Mouse (Mus musculus) forebrain, embryonic 12.5 days (tissue): Measurements from ENCODE around the gene Tmbim6. TPM values are rescaled to one million over a fixed set of nuclear protein-coding genes. Genes with fewer than 3 reads are reported as not detected.
"Not testable (repeated sequence)": the region's sequence is repeated elsewhere in the genome, so short reads cannot be mapped to it uniquely, and the experiment has no call there.

Experiments
- ATAC-seq: fragments of 200-750 bp; cut with Nextera tagmentation; 2 replicates; pipeline ENCODE4 v1.8.0; 2017; ENCODE audit warnings: moderate TSS enrichment; ENCODE audit not compliant: low FRiP score
- H3K27ac ChIP-seq: fragments of 300-500 bp; sonication (generic); 2 replicates; pipeline ENCODE4 v1.5.1; 2016; ENCODE audit warnings: mild to moderate bottlenecking
- H3K27me3 ChIP-seq: fragments of 300-500 bp; sonication (generic); 2 replicates; pipeline ENCODE4 v1.6.1; 2016; ENCODE audit warnings: mild to moderate bottlenecking
- H3K36me3 ChIP-seq: fragments of 300-500 bp; sonication (generic); replicated peaks from 2 replicates; pipeline ENCODE4 v1.6.1; 2016; ENCODE audit warnings: mild to moderate bottlenecking
- H3K4me1 ChIP-seq: fragments of 300-500 bp; sonication (generic); 2 replicates; pipeline ENCODE4 v1.6.1; 2016
- H3K4me2 ChIP-seq: fragments of 300-500 bp; sonication (generic); 2 replicates; pipeline ENCODE4 v1.6.1; 2016; ENCODE audit warnings: mild to moderate bottlenecking, moderate library complexity
- H3K4me3 ChIP-seq: fragments of 300-500 bp; sonication (generic); replicated peaks from 2 replicates; pipeline ENCODE4 v1.5.1; 2016; ENCODE audit warnings: mild to moderate bottlenecking
- H3K9ac ChIP-seq: fragments of 300-500 bp; sonication (generic); 2 replicates; pipeline ENCODE4 v1.6.1; 2016; ENCODE audit warnings: mild to moderate bottlenecking
- H3K9me3 ChIP-seq: fragments of 300-500 bp; sonication (generic); 2 replicates; pipeline ENCODE4 v1.6.1; 2016
- WGBS: fragments of 180-500 bp; shearing (Covaris S2); methylation state at CpG from one replicate; pipeline ENCODE4 v1.1.7; 2016; 5-methylcytosine and 5-hydroxymethylcytosine counted together
- polyA plus RNA-seq: library from polyadenylated mRNA; unstranded; fragments of >200 nt; fragmentation: Nextera tagmentation; extraction: Ambion mirVana; gene quantifications from 2 replicates; pipeline ENCODE4 v1.2.1, GENCODE M21; 2016

Gene Tmbim6
- polyA plus RNA-seq, 1 experiment from 2014 or later: 252 TPM

DNA sequence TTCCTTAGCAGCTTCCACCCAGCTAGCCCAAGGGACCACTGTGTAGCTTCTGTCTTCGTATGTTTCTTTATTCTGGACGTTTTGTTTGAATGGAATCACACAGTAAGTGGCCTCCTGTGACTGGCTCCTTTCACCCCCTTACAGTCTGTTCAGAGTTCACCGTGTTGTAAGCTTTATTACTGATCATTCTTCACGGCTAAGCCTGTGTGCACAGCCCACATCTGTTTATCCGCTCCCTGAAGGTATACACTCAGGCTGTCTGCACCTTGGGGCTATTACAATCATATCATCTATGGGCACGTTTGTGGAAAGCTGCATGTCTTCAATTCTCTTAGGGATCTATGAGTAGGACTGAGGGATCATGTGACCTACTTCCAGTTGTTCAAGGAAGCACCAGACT, 52.9 kb downstream of the Tmbim6 start:
- H3K36me3 ChIP-seq: no peaks in the 10 kb centered on the region; the same call in 1 of the 2 replicates
- H3K4me1 ChIP-seq: peaks cover 16% of the 10 kb centered on the region
- H3K27ac ChIP-seq: no peak overlapping the region
- no peaks in the 10 kb centered on the region for H3K9me3 ChIP-seq
- H3K4me2 ChIP-seq: no peak overlapping the region
- 68% methylated on average over 6 of the region's 6 CpGs for WGBS
- no peaks in the 10 kb centered on the region for H3K27me3 ChIP-seq
- ATAC-seq: no peak
- H3K9ac ChIP-seq: no peak overlapping the region
- H3K4me3 ChIP-seq: no peak overlapping the region

GRCm38 (mm10) chr15:99446136-99446535, 53.5 kb downstream of the Tmbim6 start:
- ATAC-seq, H3K27ac ChIP-seq, H3K4me3 ChIP-seq, H3K9ac ChIP-seq, H3K36me3 ChIP-seq, H3K9me3 ChIP-seq, H3K4me2 ChIP-seq, H3K27me3 ChIP-seq: not testable (repeated sequence)
- 91% methylated on average over 10 of the region's 10 CpGs for WGBS
- H3K4me1 ChIP-seq: peaks cover 11% of the 10 kb centered on the region

DNA sequence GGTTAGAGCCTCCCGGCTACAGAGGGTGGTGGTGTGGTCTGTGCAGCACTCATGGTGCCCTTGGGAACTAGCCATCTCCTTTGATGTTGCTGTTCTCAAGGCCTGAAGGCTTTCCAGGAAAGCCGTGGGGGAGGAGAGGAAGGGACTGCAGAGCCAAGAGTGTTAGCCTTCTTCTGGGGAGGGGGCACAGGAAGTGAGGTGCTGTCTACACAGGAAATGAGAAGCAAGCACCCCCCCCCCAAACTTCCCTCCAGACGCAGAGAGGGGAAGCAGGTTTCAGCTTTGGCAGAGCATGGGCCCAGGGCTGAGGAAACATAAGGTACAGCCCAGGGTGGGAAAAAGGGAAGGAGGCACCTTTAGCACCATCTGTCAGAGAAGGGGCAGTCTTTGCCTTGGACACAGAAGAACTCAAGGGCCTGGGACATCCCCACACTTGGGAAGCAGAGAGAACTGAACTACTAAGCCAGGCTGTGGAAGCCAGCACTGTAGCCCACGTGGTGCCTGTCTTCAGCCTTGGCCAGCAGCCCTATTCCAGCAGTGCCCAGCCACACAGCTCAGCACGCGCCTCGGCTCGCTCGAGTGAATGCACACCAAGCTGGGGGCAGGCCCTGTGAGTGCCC, 56.6 kb downstream of the Tmbim6 start:
- Histone ChIP-seq H3K4me1 (peaks cover 24% of the 10 kb centered on the region), H3K9ac (no peak overlapping the region), H3K27me3 (no peaks in the 10 kb centered on the region), H3K4me2 (no peak overlapping the region), H3K27ac (peak overlapping the region; percentile 25; the same call in 1 of the 2 replicates), H3K9me3 (no peaks in the 10 kb centered on the region), H3K4me3 (no peak overlapping the region), H3K36me3 (peaks cover 4% of the 10 kb centered on the region; the same call in 1 of the 2 replicates)
- 81% methylated on average over 9 of the region's 9 CpGs for WGBS
- ATAC-seq: no peak

DNA sequence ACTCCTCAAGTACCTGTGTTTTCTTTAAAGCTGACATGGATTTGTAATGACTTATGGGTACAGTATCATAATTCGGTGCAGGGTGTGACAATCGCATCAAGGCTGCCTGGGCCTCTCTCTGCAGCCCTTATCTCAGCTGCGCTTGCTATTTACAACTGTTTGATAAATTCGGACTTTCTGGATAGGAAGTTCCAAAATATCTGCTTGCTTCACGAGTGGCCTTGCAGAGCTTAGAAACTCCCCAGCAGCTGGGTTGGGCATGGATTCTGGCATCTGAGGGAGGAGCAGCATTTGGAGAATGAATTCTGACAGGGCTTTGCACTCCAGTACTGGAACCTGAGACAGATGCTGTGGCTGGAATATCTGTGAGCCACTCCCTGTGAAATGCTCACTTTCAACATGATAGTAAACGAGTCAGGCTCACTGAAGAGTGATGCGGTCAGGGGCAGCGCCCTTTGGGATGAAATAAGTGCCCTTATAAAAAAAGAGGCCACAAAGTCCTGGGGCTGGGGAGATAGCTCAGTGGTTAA, 57.1 kb downstream of the Tmbim6 start:
- ATAC-seq: no peak
- H3K9ac ChIP-seq: no peak overlapping the region
- WGBS: 92% methylated on average over 8 of the region's 8 CpGs
- no peak overlapping the region for H3K4me2 ChIP-seq
- H3K27me3 ChIP-seq: no peaks in the 10 kb centered on the region
- no peaks in the 10 kb centered on the region for H3K9me3 ChIP-seq
- H3K4me1 ChIP-seq: peaks cover 28% of the 10 kb centered on the region
- 0 out of 2 replicates have a peak, but pooled peaks cover 4% of the 10 kb centered on the region for H3K36me3 ChIP-seq
- peak overlapping the region; percentile 25; the same call in 1 of the 2 replicates for H3K27ac ChIP-seq
- H3K4me3 ChIP-seq: no peak overlapping the region

- 85% methylated on average over 11 of the region's 11 CpGs for WGBS
- Histone ChIP-seq H3K9ac (no peak overlapping the region), H3K9me3 (no peaks in the 10 kb centered on the region), H3K4me3 (no peak overlapping the region), H3K27me3 (no peaks in the 10 kb centered on the region), H3K27ac (no peak overlapping the region), H3K4me2 (no peak overlapping the region), H3K36me3 (0 out of 2 replicates have a peak, but pooled peaks cover 4% of the 10 kb centered on the region), H3K4me1 (peaks cover 47% of the 10 kb centered on the region)
- no peak for ATAC-seq
Observed at GRCm38 (mm10) chr15:99453153-99453900, 60.6 kb downstream of the Tmbim6 start.

GRCm38 (mm10) chr15:99454585-99455279, 62.0 kb downstream of the Tmbim6 start:
- H3K27me3 ChIP-seq: no peaks in the 10 kb centered on the region
- 0 out of 2 replicates have a peak, but pooled peaks cover 4% of the 10 kb centered on the region for H3K36me3 ChIP-seq
- H3K27ac ChIP-seq: 0 out of 2 replicates have a peak overlapping the region, but pooled peaks have one; percentile 31
- H3K9me3 ChIP-seq: no peaks in the 10 kb centered on the region
- ATAC-seq: no peak
- no peak overlapping the region for H3K4me2 ChIP-seq
- 77% methylated on average over 7 of the region's 7 CpGs for WGBS
- H3K9ac ChIP-seq: peak overlapping the region; percentile 29
- H3K4me1 ChIP-seq: peaks cover 51% of the 10 kb centered on the region
- H3K4me3 ChIP-seq: no peak overlapping the region

- H3K9ac ChIP-seq: peak overlapping the region; percentile 29
- 0 out of 2 replicates have a peak, but pooled peaks cover 4% of the 10 kb centered on the region for H3K36me3 ChIP-seq
- peaks cover 51% of the 10 kb centered on the region for H3K4me1 ChIP-seq
- 90% methylated on average over 3 of the region's 3 CpGs for WGBS
- no peak overlapping the region for H3K27ac ChIP-seq
- no peaks in the 10 kb centered on the region for H3K27me3 ChIP-seq
- H3K9me3 ChIP-seq: no peaks in the 10 kb centered on the region
- no peak overlapping the region for H3K4me3 ChIP-seq
- no peak overlapping the region for H3K4me2 ChIP-seq
- no peak for ATAC-seq
Observed at GRCm38 (mm10) chr15:99455415-99455814, 62.7 kb downstream of the Tmbim6 start.

DNA sequence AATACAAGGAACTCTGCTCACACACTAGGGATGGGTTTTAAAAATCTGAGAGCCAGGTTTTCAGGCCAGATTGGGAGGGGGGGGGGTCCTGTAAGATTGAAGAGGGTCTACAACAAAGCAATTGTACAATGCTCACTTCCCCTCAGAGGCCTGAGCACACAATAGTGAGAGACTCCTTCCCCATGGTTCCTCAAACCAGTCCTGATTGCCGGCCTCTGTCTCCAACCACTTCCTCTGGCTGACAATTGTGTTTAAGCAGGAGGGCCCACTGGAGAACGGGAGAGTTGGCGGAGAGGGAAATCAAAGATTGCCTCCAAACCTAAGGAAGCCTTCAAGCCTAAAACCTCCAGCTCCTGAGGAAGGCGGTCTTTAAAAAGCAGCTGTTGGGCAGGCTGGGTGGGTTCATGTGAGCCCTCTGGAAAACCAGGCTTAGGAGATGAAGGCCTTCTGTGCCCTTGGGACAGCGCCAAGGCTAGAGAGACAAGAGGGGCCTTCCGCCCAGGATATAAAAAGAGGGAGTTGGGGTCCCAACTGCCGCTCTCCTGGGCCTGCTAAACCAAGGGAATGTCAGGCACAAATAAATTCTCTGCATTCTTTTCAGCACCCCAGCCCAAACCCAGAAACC, 63.8 kb downstream of the Tmbim6 start:
- no peaks in the 10 kb centered on the region for H3K9me3 ChIP-seq
- H3K36me3 ChIP-seq: 0 out of 2 replicates have a peak, but pooled peaks cover 4% of the 10 kb centered on the region
- peak overlapping the region; percentile 76 for H3K9ac ChIP-seq
- H3K4me1 ChIP-seq: peaks cover 51% of the 10 kb centered on the region
- 0 out of 2 replicates have a peak, but pooled peaks have one; percentile 3 for ATAC-seq
- H3K4me3 ChIP-seq: peak overlapping the region; percentile 84
- peak overlapping the region; percentile 67 for H3K4me2 ChIP-seq
- peak overlapping the region; percentile 89 for H3K27ac ChIP-seq
- WGBS: 14% methylated on average over 7 of the region's 7 CpGs
- H3K27me3 ChIP-seq: no peaks in the 10 kb centered on the region

DNA sequence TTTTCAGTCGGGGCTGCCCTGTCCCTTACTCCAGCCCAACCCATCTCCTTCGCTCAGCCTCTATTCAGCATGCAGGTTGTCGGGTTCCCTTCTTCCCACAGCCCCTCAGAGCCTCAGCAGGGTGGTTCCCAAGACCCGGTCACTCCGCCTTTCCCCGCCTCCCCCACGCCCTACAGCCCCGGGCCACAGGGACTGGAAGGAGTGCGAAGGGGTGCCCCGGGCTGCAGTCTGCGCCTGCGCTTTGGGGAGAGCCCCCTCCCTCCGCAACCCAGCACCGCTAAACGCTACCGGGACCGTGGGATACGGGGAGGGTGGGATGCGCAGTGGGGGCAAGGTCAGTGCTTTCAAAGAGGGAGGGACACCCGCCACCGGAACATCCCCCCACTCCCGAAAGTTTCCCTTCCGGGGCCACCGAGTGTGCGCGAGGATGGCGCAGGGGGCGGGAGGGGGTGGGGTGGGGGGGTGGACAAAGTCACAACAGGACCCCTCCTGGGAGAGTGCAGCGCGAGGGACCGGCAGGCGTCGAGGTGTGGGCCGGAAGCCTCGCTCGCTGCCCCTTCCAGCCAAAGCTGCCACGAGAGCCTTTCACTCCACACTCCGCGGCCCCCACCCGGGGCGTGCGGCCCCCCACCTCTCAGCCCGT, 64.4 kb downstream of the Tmbim6 start:
- Histone ChIP-seq H3K4me2 (peak overlapping the region; percentile 67), H3K36me3 (0 out of 2 replicates have a peak, but pooled peaks cover 4% of the 10 kb centered on the region), H3K9ac (peak overlapping the region; percentile 76), H3K27me3 (no peaks in the 10 kb centered on the region), H3K27ac (peak overlapping the region; percentile 89), H3K4me1 (peaks cover 51% of the 10 kb centered on the region), H3K4me3 (peak overlapping the region; percentile 84), H3K9me3 (no peaks in the 10 kb centered on the region)
- ATAC-seq: peak; percentile 78
- WGBS: under 1% methylated on average over 38 of the region's 43 CpGs

- Histone ChIP-seq H3K27me3 (no peaks in the 10 kb centered on the region), H3K4me1 (peaks cover 48% of the 10 kb centered on the region), H3K9me3 (no peaks in the 10 kb centered on the region), H3K27ac (peak within 1 kb of the TSS; percentile 89), H3K36me3 (no peaks in the 10 kb centered on the region), H3K9ac (peak within 1 kb of the TSS; percentile 76), H3K4me2 (peak within 1 kb of the TSS; percentile 67), H3K4me3 (peak within 1 kb of the TSS; percentile 84)
- under 1% methylated on average over 40 of the region's 45 CpGs for WGBS
- peak; percentile 96 for ATAC-seq
Observed at GRCm38 (mm10) chr15:99457606-99458401, 65.1 kb downstream of the Tmbim6 start, which contains the start of gene Nckap5l. Gene Nckap5l (minus strand): TSS chr15:99457748.
